Mouse (Mus musculus): ENCODE data around the gene Spryd4.
"Not testable (repeated sequence)": the region's sequence is repeated elsewhere in the genome, so short reads cannot be mapped to it uniquely, and the experiment has no call there.

The Spryd4 gene

DNA sequence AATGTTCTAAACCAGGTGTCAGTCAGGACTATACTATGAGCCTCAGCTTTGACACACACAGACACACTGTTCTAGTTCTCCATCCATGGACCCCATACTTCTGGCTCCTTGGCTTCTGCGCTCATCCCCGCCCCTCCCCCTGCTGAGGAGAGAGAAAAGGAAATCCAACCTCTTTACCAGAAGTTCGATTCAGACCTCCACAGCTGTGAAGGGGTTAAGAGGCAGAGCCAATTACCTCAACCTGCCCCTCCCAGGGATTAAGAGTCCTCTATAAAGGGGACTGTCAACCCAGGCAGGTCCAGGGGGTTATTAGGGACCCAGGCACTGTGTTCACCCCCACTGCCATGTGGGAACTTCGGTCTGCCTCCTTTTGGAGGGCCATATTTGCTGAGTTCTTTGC, 13.9 kb upstream of the Spryd4 start, which contains the start of gene Mip:
Gene Mip (plus strand): TSS at position 301 of the 400 bp plus-strand sequence.
- no peak for DNase-seq (ENCODE audit: low spot score in 2 of 2)

DNA sequence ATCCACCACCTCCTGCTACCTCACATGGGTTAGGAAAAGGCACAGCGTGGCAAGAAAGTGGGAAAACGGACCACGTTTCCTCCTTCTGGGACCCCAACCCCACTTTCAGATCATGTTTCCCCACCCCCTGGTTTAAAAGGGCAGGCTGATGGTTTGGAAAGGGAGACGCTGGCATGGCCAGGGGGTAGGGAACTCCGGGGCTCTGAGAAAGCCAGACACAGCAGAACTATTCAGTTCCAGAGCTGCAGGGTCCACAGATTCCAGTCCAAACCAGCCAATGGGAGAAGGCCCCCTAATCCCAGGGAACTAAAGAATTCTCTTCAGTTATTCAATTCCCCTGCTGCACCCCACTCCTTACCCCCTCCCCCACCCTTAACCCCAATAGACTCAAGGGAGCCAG, 13.5 kb upstream of the Spryd4 start:
- DNase-seq (ENCODE audit: low spot score in 2 of 2): no peak

DNA sequence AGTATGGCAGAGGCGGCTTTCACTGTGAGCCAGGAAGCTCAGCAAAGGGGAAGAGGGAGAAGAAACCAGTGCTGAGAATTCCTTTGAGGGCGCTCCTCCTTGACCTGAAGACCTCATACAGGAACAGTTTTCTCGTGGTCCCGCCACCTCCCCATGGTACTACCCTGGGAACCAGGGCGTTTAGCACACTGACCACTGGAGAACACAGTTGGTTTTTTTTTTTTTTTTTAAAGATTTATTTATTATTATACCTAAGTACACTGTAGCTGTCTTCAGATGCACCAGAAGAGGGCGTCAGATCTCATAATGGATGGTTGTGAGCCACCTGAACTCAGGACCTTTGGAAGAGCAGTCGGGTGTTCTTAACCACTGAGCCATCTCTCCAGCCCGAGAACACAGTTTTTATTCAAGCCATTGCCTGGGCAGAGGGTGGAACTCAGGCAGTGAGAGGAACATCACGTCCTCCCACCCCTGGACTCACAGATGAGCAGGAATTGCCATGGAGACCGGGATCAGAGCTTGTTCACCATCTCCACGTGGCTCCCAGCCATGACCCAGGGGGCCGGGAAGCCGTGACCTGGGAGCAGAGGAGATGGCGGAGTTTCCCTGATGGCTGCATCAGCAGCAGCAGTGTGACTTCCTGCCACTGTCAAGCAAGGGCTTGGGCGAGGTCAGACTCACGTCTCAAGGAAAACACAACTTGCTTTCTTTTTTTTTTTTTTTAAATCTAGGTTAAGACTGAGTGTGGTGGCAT, 10.1 kb upstream of the Spryd4 start:
- no peak for DNase-seq (ENCODE audit: low spot score in 2 of 2)

DNA sequence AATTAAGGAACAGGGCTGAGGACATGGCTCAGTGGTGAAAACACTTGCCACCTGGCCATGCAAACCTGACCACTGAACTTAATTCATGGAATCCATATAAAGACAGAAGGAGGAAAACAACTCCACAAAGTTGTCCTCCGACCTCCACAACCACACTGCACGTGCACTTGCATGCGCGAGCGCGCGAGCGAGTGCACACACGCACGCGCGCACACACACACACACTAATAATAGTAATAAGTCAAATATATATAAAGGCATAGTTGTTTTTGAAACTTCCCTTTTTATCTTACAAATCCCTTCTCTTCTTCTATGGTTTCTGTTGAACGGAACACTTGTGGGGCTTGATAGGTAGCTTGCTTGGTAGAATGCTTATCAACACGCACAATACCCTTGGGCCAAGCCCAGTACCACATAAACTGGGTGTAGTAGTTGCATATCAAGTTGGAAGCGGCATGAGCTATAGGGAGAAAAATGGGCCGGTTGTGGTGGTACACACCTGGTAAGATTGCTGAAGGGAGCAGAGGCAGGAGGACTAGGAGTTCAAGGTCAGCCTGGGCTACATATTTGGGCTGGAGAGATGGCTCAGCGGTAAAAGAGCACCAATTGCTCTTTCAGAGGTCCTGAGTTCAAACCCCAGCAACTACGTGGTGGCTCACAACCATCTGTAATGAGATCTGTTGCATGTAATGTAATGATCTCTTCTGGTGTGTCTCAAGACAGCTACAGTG, 6.9 kb upstream of the Spryd4 start:
- DNase-seq (ENCODE audit: low spot score in 2 of 2): no peak

DNA sequence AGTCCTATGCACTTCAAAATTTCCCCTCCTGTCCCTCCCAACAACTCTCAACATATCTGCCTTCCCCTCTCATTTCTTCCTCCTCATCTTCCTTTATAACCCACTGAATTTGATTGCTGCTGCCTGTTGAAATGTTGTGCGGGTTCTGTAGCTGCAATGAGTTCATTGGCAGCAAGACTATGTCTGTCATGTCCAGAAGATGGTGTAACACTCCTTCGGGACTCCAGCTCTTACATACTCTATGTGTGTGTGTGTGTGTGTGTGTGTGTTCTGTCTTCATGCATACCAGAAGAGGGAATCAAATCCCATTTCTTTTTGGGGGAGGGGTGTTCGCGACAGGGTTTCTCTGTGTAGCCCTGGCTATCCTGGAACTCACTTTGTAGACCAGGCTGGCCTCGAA, 3.4 kb upstream of the Spryd4 start:
- no peak for DNase-seq (ENCODE audit: low spot score in 2 of 2)

DNA sequence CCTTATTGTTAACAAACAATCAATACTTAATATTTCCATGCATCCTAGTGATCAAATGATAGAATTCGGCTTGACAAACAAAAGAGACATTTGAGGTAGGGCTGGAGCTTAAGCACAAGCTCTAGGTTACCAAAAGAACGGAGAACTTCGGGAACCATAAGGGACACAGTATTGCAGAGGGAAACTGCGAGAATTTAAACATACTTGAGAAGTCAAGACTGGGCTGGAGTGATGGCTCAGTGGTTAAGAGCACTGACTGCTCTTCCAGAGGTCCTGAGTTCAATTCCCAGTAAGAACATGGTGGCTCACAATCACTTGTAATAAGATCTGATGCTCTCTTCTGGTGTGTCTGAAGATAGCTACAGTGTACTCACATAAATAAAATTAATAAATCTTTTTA, 2.5 kb upstream of the Spryd4 start:
- DNase-seq (ENCODE audit: low spot score in 2 of 2): not testable (repeated sequence)

DNA sequence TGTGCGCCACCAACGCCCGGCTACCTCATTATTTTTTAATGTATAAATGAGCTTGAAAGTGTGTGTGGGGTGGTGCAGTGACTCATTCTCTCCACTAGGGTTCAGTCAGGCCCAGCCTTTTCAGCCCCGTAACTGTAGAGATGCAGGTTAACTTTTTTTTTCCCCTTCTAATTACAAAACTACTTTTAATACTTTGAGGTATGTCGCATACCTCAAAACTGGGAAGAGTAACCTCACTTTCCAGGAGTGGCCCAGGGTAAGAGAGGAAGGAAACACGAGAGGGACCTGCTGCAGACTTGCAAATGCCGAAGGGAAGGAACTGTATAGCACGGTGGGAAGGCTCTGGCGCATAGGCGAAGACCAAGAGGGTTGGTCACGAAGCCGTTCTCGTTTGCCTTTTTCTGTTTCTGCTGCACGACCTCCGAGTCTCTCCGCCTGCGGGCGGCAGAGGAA, 1.3 kb upstream of the Spryd4 start:
- DNase-seq (ENCODE audit: low spot score in 2 of 2): peak in 1 of 2 experiments; percentile 64

DNA sequence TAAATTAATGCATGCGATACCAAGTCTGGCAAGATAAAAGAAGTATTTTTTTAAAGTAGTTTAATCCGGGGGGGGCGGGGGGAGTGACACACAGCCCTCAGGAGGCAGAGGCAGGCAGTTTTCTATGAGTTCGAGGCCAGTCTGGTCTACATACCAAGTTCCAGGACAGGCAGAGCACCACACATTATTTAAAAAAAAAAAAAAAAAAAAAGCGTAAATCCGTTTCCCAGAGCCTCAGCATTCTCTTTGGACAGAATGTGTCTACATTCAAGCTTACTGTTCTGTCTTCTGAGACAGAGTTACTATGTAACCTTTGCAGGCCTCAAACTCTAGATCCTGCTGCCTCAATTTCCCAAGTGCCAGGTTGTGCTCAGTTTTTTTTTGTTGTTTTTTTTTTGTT, 541 bp upstream of the Spryd4 start:
- DNase-seq (ENCODE audit: low spot score in 2 of 2): no peak

DNA sequence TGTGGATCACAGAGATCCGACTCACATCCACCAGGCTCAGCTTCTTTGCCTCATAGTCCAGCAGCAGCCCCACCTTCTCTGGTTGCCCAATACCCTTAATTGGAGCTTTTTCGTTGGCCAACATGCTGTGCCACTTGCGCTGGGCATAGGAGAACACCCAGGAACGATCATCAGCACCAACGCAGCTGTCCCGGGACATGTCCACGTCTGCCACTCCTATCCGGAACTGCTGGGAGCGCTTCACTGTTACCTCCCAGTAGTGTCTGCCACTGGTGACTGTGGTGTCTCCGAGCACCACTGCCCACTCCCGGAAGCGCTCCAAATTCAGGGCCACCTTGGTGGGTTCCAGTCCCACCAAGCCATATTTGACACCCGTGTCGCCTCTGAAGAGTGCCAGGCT, 653 bp downstream of the Spryd4 start:
- no peak for DNase-seq (ENCODE audit: low spot score in 2 of 2)

DNA sequence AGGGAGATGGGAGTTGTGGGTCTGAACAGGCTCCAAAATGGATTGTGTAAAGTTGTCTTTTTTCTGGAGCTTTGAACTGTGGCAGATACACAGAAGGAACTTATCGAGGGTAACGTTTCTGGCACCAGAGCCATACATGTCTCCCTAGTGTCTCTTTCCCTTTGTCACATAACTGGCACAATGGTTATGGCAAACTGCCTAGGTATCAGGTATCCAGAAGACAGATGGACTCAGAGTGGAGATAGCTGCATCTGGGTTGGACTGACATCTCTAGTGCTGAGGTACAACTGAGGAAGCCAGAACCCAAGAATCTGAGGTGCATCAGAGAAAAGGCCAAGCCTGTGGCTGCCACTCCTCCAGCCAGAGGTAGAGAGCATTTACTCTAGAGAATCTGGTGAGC, 1.5 kb downstream of the Spryd4 start:
- DNase-seq (ENCODE audit: low spot score in 2 of 2): no peak

DNA sequence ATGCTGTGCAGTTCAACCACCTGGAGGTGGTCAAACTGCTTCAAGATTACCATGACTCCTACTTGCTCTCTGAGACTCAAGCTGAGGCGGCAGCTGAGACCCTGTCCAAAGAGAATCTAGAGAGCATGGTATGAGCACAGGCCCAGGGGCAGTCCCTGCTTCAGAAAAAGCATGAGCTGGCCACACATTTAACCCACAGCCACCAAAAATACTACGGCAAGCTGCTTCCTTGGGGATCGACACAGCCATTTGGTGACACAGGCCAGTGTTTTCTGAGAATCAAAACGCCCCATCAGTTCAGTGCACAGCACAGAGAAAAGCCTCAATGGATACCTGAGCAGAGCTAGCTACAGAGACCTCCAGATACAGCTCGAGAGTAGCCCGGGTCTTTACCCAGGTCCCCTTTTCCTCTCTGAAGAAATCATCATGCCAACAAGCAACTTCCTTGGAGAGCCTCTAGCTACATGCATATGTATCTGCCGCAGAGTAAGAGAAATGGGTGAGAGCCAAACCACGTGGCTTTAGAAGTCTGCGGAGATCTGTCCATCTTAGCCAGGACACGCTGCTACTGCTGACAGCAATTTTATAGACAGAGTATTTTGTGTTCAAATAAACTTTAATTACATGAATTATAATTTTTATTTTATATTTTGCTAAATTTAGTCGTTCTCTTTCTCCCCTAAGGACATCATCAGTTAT, 2.1 kb downstream of the Spryd4 start:
- no peak for DNase-seq (ENCODE audit: low spot score in 2 of 2)

DNA sequence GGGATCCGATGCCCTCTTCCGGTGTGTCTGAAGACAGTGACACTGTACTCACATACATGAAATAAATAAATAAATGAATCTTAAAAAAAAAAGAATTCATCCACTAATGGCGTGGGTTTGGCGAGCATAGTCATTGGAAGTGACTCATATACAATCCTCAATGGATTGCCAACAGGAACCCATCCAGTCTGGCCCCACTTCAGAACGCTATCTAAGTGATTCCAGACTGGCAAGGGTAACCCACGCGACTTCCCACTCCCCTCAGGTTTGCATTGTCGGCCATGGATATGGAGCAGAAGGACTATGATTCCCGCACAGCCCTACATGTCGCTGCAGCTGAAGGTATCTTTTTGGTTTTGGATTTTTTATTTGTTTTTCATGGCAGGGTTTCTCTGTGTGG, 3.3 kb downstream of the Spryd4 start:
- DNase-seq (ENCODE audit: low spot score in 2 of 2): peak in 1 of 2 experiments; percentile 20

DNA sequence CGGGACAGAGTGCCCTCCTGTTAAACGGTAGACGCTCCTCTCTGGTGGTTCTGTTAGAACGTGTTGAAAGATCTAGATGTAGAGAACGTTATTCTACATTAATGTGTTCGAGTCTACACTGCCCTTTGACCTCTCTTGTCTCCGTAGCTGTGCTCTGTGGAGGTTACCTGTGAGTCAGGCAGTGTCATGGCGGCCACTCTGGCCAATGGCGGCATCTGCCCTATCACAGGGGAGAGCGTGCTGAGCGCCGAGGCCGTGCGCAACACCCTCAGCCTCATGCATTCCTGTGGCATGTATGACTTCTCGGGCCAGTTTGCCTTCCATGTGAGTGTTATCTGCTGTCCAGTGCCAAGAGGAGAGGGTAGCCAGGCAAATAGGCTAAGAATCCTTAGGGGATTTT, 6.7 kb downstream of the Spryd4 start:
- no peak for DNase-seq (ENCODE audit: low spot score in 2 of 2)

DNA sequence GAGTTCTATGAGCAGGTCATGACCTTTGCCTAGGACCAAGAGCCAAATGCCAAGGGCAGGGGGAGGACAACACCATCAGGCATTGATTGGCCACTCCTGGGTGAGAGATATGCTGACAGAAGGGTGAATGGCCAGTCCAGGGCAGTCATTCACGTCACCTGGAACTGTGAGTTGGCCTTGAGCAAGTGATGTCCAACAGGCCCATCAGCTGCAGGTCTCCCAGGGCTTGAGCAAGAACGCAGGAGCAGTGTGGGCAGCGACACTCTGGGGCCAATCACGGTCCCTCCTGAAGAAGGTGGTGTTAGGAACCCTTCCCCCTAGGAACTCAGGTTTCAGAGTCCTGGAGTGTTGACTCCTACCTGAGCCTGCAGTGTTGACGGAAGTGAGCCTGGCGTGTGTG, 9.8 kb downstream of the Spryd4 start:
- DNase-seq (ENCODE audit: low spot score in 2 of 2): no peak

DNA sequence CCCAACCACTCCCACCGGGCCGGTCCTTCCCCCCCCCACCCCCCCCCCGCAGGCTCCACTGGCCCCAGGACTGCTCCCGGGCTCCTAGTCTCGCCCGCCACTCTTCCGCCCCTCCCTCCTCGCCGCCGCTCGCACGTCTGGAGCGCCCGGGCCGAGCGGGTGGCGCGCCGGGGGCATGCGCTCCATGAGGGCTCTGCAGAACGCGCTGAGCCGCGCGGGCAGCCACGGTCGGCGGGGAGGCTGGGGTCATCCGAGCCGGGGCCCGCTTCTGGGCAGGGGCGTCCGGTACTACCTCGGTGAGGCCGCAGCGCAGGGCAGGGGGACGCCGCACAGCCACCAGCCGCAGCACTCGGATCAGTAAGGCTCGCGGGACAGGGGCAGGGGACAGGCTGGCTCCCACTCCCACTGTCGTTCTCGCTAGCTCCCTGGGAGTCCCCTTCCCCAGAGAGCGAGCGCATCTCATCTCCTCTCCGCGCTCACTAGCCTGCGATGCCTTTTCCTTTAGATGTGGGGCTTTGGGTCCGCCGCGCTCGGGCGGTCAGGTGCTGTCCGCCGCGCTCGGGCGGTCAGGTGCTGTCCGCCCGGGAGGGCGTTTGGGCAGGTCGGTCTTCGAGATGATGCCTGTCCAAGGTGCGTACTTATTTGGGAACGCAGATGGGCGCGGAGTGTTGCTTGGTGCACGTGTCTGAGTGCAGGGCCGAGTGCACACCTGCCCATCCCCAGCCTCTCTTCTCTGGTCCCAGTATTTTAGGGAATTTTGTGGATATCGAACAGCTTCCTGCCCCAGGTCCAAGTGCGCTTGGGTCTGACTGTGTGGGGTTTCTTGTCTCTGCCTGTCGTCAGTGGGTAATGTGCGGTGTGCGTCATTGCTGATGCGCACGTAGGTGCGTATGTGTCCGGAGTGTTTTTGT, 16.8 kb downstream of the Spryd4 start:
- peak in 1 of 2 experiments; percentile 63 for DNase-seq (ENCODE audit: low spot score in 2 of 2)

DNA sequence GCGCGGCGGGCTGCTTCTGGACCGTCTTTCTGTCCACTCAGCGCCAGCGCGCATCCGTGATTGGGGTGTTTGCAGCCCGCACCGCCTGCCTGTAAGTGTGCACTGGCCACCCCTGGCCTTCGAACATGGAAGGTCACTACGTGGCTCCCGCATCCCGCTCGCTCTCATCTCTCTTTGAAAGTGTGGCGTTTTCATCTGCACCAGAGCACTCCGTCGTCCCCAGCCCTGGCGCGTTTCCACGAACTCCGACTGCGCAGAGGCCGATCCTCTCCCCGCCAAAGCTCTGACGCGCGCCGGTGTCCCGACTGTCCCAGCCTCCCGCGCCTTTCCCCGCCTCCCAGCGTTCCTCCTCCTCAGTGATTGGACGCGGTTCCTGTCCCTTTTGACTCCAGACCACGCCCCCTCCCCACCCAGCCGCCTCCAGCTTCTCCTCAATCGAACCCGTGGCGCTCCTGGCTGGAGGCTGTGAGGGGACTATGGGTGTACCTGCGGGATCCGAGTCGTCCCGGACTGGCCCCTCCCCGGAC, 17.5 kb downstream of the Spryd4 start, which contains the start of gene Gls2:
Gene Gls2 (plus strand): TSS at position 434 of the 527 bp plus-strand sequence.
- peak; percentile 92 to 98 for DNase-seq (ENCODE audit: low spot score in 2 of 2)

DNA sequence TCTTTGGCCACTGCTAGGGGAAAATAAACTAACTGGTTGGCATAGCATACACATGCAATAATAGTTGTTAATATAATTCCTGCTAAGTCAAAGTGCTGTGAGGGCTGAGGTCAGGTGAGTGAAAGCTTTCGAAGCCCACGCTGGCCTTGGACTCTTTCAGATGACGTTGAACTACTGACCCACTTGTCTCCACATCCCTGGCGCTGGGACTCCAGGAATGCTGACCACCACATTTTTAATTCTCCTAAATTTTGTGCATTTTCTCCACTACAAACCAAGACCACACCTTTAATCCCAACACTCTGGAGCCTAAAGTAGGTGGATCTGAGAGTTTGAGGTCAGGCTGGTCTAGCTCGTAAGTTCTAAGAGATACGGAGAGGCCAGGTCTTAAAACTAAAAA, 18.5 kb downstream of the Spryd4 start:
- no peak for DNase-seq (ENCODE audit: low spot score in 2 of 2)

DNA sequence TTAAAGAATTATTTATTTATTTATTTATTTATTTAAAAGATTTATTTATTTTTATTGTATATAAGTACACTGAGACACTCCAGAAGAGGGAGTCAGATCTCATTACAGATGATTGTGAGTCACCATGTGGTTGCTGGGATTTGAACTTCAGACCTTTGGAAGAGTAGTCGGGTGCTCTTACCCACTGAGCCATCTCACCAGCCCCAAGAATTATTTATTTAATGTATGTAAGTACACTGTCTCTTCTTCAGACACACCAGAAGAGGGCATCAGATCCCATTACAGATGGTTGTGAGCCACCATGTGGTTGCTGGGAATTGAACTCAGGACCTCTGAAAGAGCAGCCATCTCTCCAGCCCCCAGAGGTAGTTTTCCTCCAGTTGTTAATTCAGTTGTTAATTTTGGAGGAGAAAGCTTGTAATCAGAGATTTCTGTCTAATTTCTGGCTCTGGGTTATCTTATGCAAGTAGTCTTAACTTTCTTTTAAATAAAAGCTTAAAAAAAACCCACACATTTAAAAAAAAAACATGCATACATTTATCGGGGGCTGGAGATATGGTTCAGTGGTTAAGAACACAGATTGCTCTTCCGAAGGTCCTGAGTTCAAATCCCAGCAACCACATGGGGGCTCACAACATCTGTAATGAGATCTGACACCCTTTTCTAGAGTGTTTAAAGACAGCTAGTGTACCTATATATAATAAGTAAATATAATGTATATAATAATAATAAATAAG, 19.4 kb downstream of the Spryd4 start:
- DNase-seq (ENCODE audit: low spot score in 2 of 2): not testable (repeated sequence)

DNA sequence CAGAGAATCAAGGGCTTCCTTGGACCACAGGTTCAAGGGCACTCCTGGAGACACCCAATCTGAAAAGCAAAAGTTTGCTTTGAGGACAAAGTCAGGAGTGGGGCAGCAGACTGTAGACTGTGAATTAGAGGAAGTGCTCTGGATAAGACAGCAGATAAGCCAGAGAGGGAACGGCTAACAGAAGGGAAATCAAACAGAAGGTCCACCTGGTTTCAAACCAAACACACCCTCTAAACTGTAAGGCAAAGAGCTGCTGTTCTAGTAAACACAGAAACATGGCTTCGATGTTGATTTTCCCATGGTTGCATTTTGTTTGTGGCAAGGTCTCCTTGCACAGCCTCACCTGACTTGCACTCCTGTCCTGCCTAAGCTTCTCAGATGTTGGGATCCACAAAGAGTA, 20.1 kb downstream of the Spryd4 start:
- DNase-seq (ENCODE audit: low spot score in 2 of 2): no peak

DNA sequence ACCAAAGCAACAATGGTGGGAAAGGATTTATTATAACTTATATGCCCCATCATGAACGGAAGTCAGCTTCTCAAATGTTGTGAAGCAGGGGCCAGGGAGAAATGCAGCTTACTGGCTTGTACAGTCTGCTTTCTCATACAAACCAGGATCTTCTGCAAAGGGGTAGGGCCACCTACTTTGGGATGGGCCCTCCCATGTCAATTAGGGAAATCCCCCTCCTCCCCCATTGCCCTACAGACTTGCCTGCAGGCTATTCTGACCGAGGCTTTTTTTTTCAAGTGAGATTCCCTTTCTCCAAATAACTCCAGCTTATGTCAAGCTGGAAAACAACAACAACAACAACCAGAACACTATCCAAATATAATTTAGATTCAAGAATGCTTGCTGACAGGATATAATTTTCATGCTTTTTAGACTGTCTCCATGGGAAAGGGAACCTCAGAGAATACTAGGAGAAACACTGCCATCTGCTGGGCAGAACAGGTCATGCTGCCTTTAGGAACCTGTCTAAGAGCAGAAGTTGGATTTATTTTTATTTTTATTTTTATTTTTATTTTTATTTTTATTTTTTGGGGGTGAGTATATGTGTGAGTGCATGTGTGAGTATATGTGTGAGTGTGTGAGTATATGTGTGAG, 23.2 kb downstream of the Spryd4 start:
- peak in 1 of 2 experiments; percentile 85 for DNase-seq (ENCODE audit: low spot score in 2 of 2)

Data from left cerebral cortex, adult 9 months (tissue).